Mouse (Mus musculus) erythroblast, embryonic 14.5 days (primary cell): Measurements from ENCODE around the gene Dgkh. TPM values are rescaled to one million over a fixed set of nuclear protein-coding genes. Genes with fewer than 3 reads are reported as not detected.
"Not testable (repeated sequence)": the region's sequence is repeated elsewhere in the genome, so short reads cannot be mapped to it uniquely, and the experiment has no call there.

Source experiments
- H3K27me3 ChIP-seq: 2 replicates; pipeline ENCODE4 v1.6.1; 2012; ENCODE audit warnings: inconsistent platforms; ENCODE audit not compliant: control insufficient read depth
- H3K36me3 ChIP-seq: 2 replicates; pipeline ENCODE4 v1.6.1; 2012; ENCODE audit warnings: mild to moderate bottlenecking, inconsistent platforms; ENCODE audit not compliant: control insufficient read depth
- H3K4me1 ChIP-seq: 2 replicates; pipeline ENCODE4 v1.6.1; 2012; ENCODE audit warnings: inconsistent platforms; ENCODE audit not compliant: control insufficient read depth
- H3K4me3 ChIP-seq: replicated peaks from 2 replicates; pipeline ENCODE3; 2012; ENCODE audit warnings: moderate library complexity, mild to moderate bottlenecking, inconsistent platforms
- H3K9me3 ChIP-seq: 2 replicates; pipeline ENCODE4 v1.6.1; 2012; ENCODE audit warnings: low read length, inconsistent platforms, mixed read lengths; ENCODE audit not compliant: control insufficient read depth
- GATA1 ChIP-seq: IDR thresholded peaks from 2 replicates; pipeline ENCODE4 v1.6.1; 2012; ENCODE audit warnings: low read length, inconsistent platforms, mixed read lengths
- TAL1 ChIP-seq: IDR thresholded peaks from 3 replicates; pipeline ENCODE4 v1.6.1; 2012; ENCODE audit warnings: low read length, inconsistent platforms, mixed read lengths
- polyA plus RNA-seq: library from polyadenylated mRNA; stranded (reverse); fragments of >175 nt; gene quantifications from 2 replicates; pipeline ENCODE4 v1.2.3, GENCODE M21; 2012

Dgkh gene
- polyA plus RNA-seq, 1 experiment, result not detected

DNA sequence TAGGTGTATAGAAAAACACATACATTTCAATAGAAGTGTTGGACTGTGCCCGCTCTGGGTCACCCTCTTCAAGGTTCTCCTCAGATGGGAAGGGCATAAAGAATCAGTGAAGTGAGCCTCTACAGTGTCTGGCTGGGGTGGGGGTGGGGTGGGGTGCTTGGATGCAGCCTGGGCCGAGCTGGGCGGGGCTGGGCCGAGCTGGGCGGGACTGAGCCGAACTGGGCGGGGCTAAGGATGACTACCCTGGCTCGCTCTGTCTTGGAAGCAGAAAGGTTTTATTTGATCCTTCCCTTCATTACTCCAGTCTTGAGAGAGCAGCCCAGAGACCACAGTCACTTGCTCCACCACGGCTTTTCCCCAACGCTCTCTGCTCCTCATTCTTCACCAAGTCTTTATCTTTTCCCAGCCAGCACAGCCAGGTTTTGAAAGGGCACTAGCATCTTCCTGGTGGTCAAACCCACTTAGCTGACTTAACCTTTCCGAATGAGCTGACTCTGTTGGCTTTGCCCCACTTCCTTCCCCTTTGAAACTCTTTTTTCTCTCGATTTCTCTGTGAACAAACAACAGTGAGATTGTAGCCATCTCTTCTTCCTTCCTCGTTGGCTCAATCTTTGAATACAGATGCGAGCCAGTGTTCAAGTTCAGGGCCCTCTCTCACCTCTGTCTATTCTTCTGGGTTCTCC, 15.5 kb upstream of the Dgkh start:
- Histone ChIP-seq H3K36me3 (no peaks in the 10 kb centered on the region), H3K27me3 (no peaks in the 10 kb centered on the region), H3K4me1 (no peaks in the 10 kb centered on the region), H3K9me3 (no peaks in the 10 kb centered on the region), H3K4me3 (no peak overlapping the region)
- no peak for TF ChIP-seq TAL1
- TF ChIP-seq GATA1, result no peak

DNA sequence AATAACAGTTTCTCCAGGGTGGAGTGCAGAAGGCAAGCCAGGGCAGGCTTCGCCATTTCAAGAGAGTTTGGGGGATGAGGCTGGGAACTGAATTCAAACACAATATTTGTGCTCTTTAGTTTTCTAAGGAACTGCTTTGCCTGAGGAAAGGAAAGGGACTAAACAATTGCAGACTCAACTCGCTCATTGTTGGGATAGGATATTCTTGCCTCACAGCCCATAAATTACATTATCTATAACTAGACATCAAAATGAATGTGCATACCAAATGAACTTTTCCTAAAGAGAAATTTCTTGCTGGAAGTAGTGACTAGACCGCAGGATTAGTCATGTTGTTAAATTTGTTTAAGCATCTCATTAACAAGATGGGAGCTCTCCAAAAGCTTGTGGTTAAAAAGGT, 14.9 kb upstream of the Dgkh start:
- Histone ChIP-seq H3K4me3 (no peak overlapping the region), H3K9me3 (no peaks in the 10 kb centered on the region), H3K36me3 (no peaks in the 10 kb centered on the region), H3K27me3 (no peaks in the 10 kb centered on the region), H3K4me1 (no peaks in the 10 kb centered on the region)
- no peak for TF ChIP-seq GATA1

DNA sequence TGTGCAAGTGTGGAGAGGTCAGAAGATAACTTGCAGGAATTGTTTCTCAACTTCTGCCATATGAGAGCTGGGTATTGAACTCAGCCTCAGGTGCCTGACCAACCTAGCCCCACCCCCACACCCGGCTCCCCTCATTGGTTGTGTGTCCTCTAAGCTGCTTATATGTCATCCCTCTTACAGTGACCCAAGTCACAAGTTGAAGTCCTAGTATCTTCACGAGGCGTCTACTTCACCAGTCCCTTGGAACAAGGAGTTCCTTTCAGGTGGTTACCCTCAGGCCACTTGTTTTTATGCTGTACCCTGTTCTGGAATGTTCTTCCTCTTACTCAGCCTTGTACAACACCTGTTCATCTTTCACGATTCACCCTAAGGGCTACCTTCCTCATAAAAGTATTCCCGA, 2.0 kb upstream of the Dgkh start:
- Histone ChIP-seq H3K36me3 (no peaks in the 10 kb centered on the region), H3K4me1 (peaks cover 5% of the 10 kb centered on the region), H3K4me3 (no peak overlapping the region), H3K27me3 (peaks cover 61% of the 10 kb centered on the region), H3K9me3 (no peaks in the 10 kb centered on the region; the same call in 1 of the 2 replicates)
- no peak for TF ChIP-seq TAL1

DNA sequence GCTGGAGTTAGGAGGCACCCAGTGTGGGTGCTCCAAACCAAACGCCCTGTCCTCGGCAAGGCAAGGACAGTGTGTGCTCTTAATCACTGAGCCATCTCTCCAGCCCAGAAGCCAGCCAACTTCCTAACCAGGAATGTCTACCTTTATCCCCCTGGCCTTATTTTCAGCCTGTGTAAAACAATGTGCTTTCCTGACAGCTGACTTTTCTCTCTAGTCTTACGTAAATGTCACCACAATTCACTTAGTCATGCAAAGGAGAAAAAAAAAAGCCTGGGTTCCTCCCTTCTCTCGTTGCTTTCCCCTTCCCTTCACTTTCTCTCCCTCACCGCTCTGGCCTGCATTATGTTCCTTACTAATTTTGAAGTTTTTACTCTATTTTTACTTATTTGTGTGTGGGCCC, 1.6 kb upstream of the Dgkh start:
- peaks cover 64% of the 10 kb centered on the region for H3K27me3 ChIP-seq
- H3K4me3 ChIP-seq, H3K9me3 ChIP-seq, H3K36me3 ChIP-seq, H3K4me1 ChIP-seq: not testable (repeated sequence)

DNA sequence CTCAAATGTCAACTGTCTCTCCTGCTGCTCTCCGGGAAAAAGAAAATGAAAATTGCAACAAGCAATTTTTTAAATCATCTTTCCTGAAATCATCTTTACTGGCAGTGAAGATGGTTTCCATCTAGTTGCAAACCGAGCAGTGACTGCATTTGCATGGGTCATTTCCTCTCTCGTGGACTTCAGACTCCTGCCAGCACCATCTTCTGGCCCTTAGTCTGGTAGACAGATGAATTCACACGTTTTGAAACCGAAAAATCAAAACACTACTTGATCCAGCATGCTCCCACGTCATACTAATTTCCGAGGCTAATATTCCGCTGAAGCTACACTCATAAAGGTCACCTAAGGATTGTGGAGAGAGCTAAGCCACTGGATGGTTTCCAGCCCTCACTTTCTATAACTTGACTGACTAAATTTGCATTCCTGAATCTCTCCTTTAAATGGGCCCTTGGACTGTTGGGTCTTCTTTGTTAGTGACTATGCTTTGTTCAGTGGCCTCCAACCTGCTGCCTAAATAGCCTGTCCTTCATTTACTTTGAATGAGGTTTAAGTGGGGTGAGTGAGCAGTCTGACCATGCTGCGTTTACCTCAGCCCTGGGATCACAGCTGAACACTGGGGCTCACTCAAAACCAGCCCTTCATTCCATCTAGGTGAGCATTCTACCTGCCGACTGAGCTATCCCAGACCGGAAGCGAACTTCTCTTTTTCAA, 945 bp upstream of the Dgkh start:
- Histone ChIP-seq H3K27me3 (peaks cover 67% of the 10 kb centered on the region), H3K36me3 (no peaks in the 10 kb centered on the region), H3K9me3 (no peaks in the 10 kb centered on the region; the same call in 1 of the 2 replicates), H3K4me3 (no peak overlapping the region), H3K4me1 (peaks cover 5% of the 10 kb centered on the region)
- TF ChIP-seq GATA1 (no peak), TAL1 (no peak)

DNA sequence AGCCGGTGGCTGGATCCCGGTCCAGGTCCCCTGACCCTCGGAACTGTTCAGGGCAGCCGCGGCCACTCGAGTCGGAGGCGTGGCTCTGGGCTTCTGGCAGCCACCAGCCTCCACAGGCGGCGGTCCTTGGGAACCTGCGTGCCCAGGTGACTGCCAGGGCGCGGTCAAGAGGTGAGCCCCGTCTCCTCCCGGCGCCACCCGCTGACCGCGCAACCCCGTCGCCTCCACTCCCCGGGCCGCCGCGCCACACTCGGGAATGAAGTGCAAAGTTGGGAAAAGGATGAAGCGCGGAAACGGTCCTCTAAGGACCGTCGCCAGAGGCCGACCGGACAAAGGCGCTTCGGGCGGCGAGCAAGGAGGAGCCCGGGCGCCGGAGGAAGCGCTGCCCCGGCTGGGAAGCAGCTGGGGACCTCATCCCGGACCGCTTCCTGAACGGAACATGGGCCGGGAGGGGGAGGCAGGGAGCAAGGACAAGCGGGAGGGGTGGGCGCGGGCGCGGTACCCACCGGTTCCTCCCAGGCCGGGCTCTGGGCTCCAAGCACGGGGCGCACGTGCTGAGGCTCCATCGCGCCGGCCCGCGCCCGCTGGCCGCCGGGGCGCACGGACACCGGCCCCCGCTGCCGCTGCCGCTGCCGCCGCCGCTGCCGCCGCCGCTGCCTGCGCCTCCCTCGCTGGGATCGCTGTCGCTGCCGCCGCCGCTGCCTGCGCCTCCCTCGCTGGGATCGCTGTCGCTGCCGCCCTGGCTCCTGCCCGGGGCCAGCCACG, 542 bp downstream of the Dgkh start:
- TF ChIP-seq TAL1, result no peak
- TF ChIP-seq GATA1, result no peak
- peaks cover 70% of the 10 kb centered on the region for H3K27me3 ChIP-seq
- no peaks in the 10 kb centered on the region for H3K36me3 ChIP-seq
- H3K4me1 ChIP-seq, result peaks cover 5% of the 10 kb centered on the region
- H3K9me3 ChIP-seq, result no peaks in the 10 kb centered on the region; the same call in 1 of the 2 replicates
- peak overlapping the region; percentile 49 for H3K4me3 ChIP-seq

DNA sequence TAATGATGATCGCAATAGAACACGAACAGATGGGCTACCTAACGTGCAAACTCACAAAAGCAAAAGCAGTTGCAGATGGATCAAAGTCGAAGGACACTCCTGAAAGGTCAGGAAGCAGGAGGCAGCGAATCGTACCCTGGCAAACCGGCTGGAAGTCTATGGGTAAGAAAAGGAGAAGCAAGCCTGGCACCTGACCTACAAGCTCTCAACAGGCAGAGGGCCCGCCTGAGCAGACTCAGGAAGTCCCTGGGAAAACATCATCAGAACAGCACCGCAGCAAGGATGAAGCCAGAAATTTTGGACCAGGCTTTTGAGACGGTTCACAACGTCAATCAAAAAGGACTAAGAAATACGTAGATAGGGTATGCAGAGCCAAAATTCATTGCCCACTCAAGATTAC, 1.3 kb downstream of the Dgkh start:
- Histone ChIP-seq H3K27me3 (peaks cover 75% of the 10 kb centered on the region), H3K4me1 (peaks cover 5% of the 10 kb centered on the region), H3K9me3 (no peaks in the 10 kb centered on the region; the same call in 1 of the 2 replicates), H3K36me3 (no peaks in the 10 kb centered on the region), H3K4me3 (no peak overlapping the region)
- TF ChIP-seq TAL1, result no peak
- no peak for TF ChIP-seq GATA1

DNA sequence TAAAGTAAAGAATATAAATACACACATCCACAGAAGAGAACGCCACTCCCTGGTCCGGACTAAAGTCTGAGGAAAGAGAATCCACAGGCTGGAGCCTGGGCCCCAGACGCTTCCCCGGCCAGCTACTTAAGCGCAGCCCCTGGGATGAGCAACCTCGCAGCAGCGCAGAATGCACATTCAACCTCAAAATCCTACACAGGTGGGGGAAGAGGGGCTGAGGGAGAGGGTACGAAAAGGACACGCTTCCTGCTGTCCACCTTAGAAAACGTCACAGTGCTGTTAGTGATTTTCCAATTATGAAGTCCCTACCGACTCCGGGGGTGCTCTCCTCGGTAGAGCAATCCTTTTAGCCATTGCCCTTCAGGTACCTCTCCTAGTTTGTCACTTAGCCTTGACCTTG, 6.6 kb downstream of the Dgkh start:
- peaks cover 15% of the 10 kb centered on the region for H3K4me1 ChIP-seq
- no peaks in the 10 kb centered on the region for H3K9me3 ChIP-seq
- TF ChIP-seq TAL1 (no peak), GATA1 (no peak)
- no peaks in the 10 kb centered on the region for H3K36me3 ChIP-seq
- H3K4me3 ChIP-seq, result no peak overlapping the region
- H3K27me3 ChIP-seq, result peaks cover 48% of the 10 kb centered on the region

DNA sequence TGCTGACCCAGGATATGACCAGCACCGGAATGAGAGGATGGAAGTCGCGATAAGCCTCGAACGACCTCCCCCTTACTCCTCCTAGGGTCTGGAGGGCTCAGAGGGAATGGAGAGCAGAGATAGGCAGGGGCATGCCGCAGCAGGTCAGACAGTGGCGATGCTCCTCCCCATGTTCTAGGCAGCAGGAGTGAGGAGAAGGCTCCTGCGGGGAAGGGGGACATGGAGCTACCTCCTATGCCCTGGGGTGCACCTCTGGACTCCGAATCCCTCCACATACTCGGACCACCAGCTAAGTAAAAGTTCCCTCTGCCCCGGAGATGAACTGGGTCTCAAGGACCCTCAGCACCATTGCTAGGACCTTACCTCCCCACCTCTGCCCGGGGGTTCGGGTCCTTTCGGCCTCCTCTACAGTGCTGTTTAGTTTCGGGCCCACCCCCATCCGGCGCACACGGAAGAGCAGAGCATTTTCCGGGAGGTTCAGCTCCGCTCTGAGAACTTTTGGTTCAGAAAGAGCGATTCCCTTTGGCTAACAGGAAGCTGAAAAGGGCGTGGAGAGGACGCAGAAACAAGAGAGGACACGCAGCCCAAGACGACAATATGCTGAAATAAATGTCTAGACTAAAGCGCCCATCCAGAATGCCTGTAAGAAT, 7.1 kb downstream of the Dgkh start:
- H3K9me3 ChIP-seq, result no peaks in the 10 kb centered on the region
- H3K36me3 ChIP-seq, result no peaks in the 10 kb centered on the region
- peaks cover 42% of the 10 kb centered on the region for H3K27me3 ChIP-seq
- 0 out of 2 replicates have a peak, but pooled peaks have one; percentile 17 for TF ChIP-seq GATA1
- TF ChIP-seq TAL1, result no peak
- H3K4me3 ChIP-seq, result peak overlapping the region; percentile 61
- H3K4me1 ChIP-seq, result peaks cover 15% of the 10 kb centered on the region
